Mouse (Mus musculus) lung, adult 2 months (tissue): ENCODE results near the gene Yars.
A peak's percentile ranks its signal among the peaks of the same experiment; 100 is the strongest.

Source experiments
- CTCF ChIP-seq: fragments of 200-500 bp; IDR thresholded peaks from 2 replicates; pipeline ENCODE4 v1.5.1; 2011; ENCODE audit warnings: mild to moderate bottlenecking, low read length, control low read depth; ENCODE audit not compliant: insufficient read depth
- POLR2A ChIP-seq: fragments of 200-500 bp; IDR thresholded peaks from 2 replicates; pipeline ENCODE4 v1.6.1; 2011; ENCODE audit warnings: low read depth, mild to moderate bottlenecking, control low read depth, low read length, borderline replicate concordance; ENCODE audit errors: extremely low read depth

DNA sequence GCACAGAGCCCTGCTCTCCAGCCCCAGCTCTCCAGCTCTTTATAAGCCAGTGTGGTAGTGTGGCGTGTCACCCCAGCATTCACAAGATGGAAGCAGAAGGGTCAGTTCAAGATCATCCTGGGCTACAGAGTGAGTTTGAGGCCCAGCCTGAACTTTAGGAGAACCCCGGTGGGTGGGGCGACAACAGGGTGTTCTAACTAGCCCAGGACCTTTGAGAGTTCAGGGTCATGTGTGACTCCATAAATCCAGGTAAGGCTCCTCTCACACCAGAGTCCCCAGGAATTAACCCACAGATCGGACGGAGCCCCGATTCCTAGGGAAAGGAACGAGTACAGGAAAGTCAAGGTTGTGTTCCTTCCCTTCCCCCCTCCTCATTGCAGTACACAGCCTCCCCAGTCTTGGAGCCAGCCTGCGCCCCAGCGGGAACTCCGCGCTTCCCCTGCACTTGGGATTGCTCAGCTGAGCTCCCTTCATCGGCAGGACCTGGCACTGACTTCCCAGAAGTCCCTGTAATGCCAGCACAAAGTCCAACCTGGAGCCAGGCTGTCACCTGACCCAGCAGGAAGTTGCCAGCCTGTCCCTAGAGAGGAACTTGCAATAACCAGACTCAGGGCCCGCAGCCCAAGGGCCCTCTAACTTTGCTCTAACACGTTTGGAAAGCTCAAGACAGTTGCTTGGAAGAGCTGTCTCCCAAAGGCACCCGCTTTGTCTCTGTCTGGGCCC, 61.4 kb downstream of the Yars start:
- TF ChIP-seq POLR2A (peak; percentile 46; the same call in 1 of the 2 replicates), CTCF (no peak)
